Mouse (Mus musculus) G1E (cell line): Measurements from ENCODE around the gene Wfdc5.

ENCODE experiments used
- CTCF ChIP-seq: IDR thresholded peaks from 2 replicates; pipeline ENCODE4 v1.5.1; 2012; ENCODE audit warnings: low read depth, low read length, inconsistent platforms, mixed read lengths
- GATA1 ChIP-seq: IDR thresholded peaks from 2 replicates; pipeline ENCODE4 v1.6.1; 2012; ENCODE audit warnings: borderline replicate concordance, low read length, inconsistent platforms, mixed read lengths
- GATA2 ChIP-seq: IDR thresholded peaks from 2 replicates; pipeline ENCODE4 v1.6.1; 2012; ENCODE audit warnings: low read depth, low read length, inconsistent platforms, borderline replicate concordance
- POLR2AphosphoS5 ChIP-seq: IDR thresholded peaks from 2 replicates; pipeline ENCODE4 v1.6.1; 2012; ENCODE audit warnings: low read depth, low read length, inconsistent platforms; ENCODE audit not compliant: insufficient replicate concordance
- TAL1 ChIP-seq: conservative IDR thresholded peaks from 2 replicates; pipeline ENCODE4 v1.6.1; 2012; ENCODE audit warnings: low read depth, low read length, inconsistent platforms, mixed read lengths

GRCm38 (mm10) chr2:164146556-164146955, 36.0 kb downstream of the Wfdc5 start:
- no peak for TF ChIP-seq CTCF
- no peak for TF ChIP-seq POLR2AphosphoS5
- TF ChIP-seq GATA1: no peak
- TF ChIP-seq GATA2: no peak
- no peak for TF ChIP-seq TAL1
